Mouse (Mus musculus) ovary, postnatal 14 days (tissue): ENCODE results near the gene Gm17455.

ENCODE experiments used
- DNase-seq: peaks from one replicate; pipeline ENCODE4 v3.0.0; 2022; ENCODE audit warnings: low spot score

Gm17455 gene

GRCm38 (mm10) chr10:60419624-60420023 lies 20.1 kb downstream of the Gm17455 start:
- DNase-seq: no peak

- DNase-seq: no peak
These were observed 23.2 kb downstream of the Gm17455 start for GRCm38 (mm10) chr10:60422756-60423155.

GRCm38 (mm10) chr10:60430001-60430400 lies 30.5 kb downstream of the Gm17455 start:
- no peak for DNase-seq

- no peak for DNase-seq
These were observed 31.1 kb downstream of the Gm17455 start for GRCm38 (mm10) chr10:60430591-60430990.

- no peak for DNase-seq
These were observed 33.2 kb downstream of the Gm17455 start for GRCm38 (mm10) chr10:60432679-60433078.

- DNase-seq: no peak
These were observed 42.8 kb downstream of the Gm17455 start for GRCm38 (mm10) chr10:60442321-60442720.

GRCm38 (mm10) chr10:60443078-60443477 lies 43.6 kb downstream of the Gm17455 start:
- no peak for DNase-seq

GRCm38 (mm10) chr10:60445031-60445593 lies 45.6 kb downstream of the Gm17455 start:
- DNase-seq: peak; percentile 45

- no peak for DNase-seq
These were observed 47.7 kb downstream of the Gm17455 start for GRCm38 (mm10) chr10:60447186-60447585.
